Mouse (Mus musculus) yolk sac, embryonic 10.5 days (tissue): ENCODE results near the gene Slc30a3.
A peak's percentile ranks its signal among the peaks of the same experiment; 100 is the strongest.

Source experiments
- DNase-seq: peaks from one replicate; pipeline ENCODE4 v3.0.0-alpha.2; 2017; ENCODE audit warnings: low spot score

Slc30a3 gene

GRCm38 (mm10) chr5:31108000-31108490, at the start of gene Slc30a3:
Slc30a3 (minus strand) TSS chr5:31108237.
- DNase-seq = no peak

- peak; percentile 88 for DNase-seq
These were observed 46.1 kb upstream of the Slc30a3 start, which contains the start of gene Mpv17 for GRCm38 (mm10) chr5:31154152-31154553. Mpv17 (minus strand) TSS chr5:31154251.

- DNase-seq = no peak
These were observed 45.6 kb upstream of the Slc30a3 start for GRCm38 (mm10) chr5:31153516-31154151.

GRCm38 (mm10) chr5:31151746-31152145, 43.7 kb upstream of the Slc30a3 start:
- no peak for DNase-seq

GRCm38 (mm10) chr5:31149781-31150180, 41.7 kb upstream of the Slc30a3 start:
- DNase-seq = no peak

- peak; percentile 33 for DNase-seq
These were observed 31.0 kb upstream of the Slc30a3 start for GRCm38 (mm10) chr5:31138968-31139425.

GRCm38 (mm10) chr5:31138241-31138967, 30.4 kb upstream of the Slc30a3 start, which contains the start of gene Ucn:
Ucn (minus strand) TSS chr5:31138829.
- no peak for DNase-seq

- DNase-seq = no peak
These were observed 29.6 kb upstream of the Slc30a3 start for GRCm38 (mm10) chr5:31137658-31138057.

GRCm38 (mm10) chr5:31136730-31137424, 28.8 kb upstream of the Slc30a3 start:
- no peak for DNase-seq

GRCm38 (mm10) chr5:31126050-31126449, 18.0 kb upstream of the Slc30a3 start:
- DNase-seq = no peak

- DNase-seq = no peak
These were observed 15.4 kb upstream of the Slc30a3 start for GRCm38 (mm10) chr5:31123481-31123880.

GRCm38 (mm10) chr5:31121111-31121510, 13.1 kb upstream of the Slc30a3 start:
- no peak for DNase-seq

- no peak for DNase-seq
These were observed 8.9 kb upstream of the Slc30a3 start for GRCm38 (mm10) chr5:31116912-31117311.

- no peak for DNase-seq
These were observed 8.3 kb upstream of the Slc30a3 start, which contains the start of gene Trim54 for GRCm38 (mm10) chr5:31116354-31116753. Trim54 (plus strand) TSS chr5:31116712.

- DNase-seq = no peak
These were observed 2.7 kb upstream of the Slc30a3 start for GRCm38 (mm10) chr5:31110781-31111180.

GRCm38 (mm10) chr5:31105814-31106335, 2.2 kb downstream of the Slc30a3 start, which contains the start of gene Dnajc5g:
Dnajc5g (plus strand) TSS chr5:31106285.
- DNase-seq = no peak

- DNase-seq = no peak
These were observed 12.1 kb downstream of the Slc30a3 start for GRCm38 (mm10) chr5:31095711-31096480.

GRCm38 (mm10) chr5:31094799-31095691, 13.0 kb downstream of the Slc30a3 start:
- DNase-seq = peak; percentile 22

- DNase-seq = no peak
These were observed 13.8 kb downstream of the Slc30a3 start for GRCm38 (mm10) chr5:31094100-31094798.
